Mouse (Mus musculus) central nervous system, embryonic 18 days (tissue): ENCODE data around the gene Sympk. TPM values are rescaled to one million over a fixed set of nuclear protein-coding genes. Genes with fewer than 3 reads are reported as not detected.

Experiments
- polyA plus RNA-seq: library from polyadenylated mRNA; depleted of rRNA; stranded (reverse); fragments of >200 nt; gene quantifications from 2 replicates; pipeline ENCODE4 v1.2.3, GENCODE M21; 2012; rRNA removed

The Sympk gene
- 66.8 and 73.9 TPM in 2 replicates for polyA plus RNA-seq

DNA sequence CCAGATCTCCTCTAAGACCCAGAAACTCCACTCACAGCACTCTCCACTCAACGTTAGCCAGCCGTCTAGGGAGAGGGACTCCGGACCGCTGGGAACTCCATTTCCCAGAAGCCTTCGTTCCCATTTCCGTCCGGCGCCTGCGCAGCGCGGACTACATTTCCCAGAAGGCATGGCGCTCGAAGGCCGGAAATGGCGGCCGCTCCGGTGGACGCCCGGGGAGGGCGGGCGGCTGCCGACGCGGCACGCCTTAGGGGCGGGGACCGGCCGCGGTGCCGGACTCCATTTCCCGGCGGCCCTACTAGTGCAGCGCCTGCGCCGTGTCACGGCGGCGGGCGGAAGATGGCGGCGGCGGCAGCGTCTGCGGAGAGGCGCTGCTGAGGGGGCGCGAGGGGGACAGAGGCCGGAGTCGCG, at the start of gene Sympk:
Sympk (plus strand) TSS at position 282 of the 411 bp plus-strand sequence.

DNA sequence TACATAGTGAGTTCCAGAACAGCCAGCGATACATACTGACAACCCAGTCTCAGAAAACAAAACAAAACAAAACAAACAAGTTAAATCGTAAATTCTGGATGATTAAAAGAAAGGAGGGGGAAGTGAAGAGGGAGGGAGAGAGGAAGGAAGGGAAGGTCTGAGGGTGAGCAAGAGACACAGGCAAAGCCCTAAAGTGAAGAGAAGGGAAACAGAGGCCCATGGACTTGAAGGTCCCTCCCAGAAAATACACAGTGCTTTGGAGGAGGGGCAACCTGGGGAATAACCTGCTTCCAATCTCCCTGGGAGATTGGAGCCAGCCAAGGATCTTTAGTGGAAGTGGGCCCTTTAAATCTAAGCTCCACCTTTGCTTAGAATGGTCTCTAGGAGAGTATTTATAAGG, 37.1 kb upstream of the Sympk start, which contains the start of gene Nanos2:
Nanos2 (plus strand) TSS at position 301 of the 400 bp plus-strand sequence.

DNA sequence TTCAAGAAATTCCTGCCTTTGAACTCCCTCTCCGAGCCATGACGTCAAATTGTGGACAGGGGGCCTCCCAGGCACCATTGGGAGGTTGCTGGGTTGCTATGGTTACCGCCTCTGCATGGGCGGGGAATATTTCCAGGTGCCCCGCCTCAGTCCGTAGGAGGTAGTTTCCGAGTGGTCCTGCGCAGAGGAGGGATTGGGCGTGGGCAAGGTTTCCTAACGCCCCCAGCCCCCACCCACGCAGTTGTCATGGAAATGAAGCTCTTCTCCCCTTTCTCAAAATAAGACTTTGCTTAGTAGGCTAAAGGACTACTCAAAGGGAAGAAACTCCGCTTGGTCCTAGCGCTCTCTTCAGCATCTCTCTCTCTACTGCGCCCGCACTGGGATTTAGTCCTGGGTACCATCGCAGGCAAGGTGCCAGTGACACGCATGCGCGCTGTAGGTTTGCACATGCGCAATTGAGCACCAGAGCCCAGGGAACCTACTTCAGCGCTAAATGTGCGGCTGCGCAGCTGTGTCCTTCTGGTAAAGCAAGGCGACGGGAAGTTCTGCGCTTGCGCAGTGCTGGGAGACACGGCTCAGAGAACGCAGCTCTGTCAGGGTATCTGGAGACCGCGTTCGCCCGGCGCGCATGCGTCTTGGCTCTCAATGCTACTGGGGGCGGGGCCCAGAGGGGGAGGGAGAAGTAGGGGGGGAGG, 33.4 kb upstream of the Sympk start, which contains the start of gene Mypop:
Mypop (plus strand) TSS at position 645 of the 695 bp plus-strand sequence.

DNA sequence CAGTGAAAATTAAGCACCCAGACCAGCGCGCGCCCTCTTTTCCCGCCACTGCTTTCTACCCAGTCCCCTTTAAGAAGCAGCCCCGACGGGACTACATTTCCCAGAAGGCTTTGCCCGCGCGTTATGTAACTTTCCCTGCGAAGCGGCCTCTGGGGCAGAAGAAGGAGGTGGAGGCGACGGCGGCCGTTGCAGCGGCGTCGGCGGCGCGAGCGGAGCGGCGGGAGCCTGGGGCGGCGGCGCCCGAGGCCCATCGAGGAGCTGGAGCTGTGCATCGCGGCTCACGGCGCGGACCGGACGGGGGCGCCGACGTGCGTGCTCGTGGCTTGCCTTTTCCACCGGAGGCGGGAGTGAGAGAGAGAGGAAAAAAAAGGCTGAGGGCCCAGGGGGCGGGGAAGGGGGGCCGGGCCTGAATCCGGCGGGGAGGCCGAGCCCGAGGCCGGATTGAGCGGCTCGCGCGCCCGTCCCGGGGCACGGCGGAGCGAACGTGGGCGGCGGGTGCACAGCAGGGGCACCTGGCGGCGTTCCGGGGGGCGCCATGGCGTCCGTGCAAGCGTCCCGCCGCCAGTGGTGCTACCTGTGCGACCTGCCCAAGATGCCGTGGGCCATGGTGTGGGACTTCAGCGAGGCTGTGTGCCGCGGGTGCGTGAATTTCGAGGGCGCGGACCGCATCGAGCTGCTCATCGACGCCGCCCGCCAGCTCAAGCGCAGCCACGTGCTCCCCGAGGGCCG, 20.1 kb upstream of the Sympk start, which contains the start of gene Irf2bp1:
Irf2bp1 (plus strand) TSS at position 143 of the 729 bp plus-strand sequence.

DNA sequence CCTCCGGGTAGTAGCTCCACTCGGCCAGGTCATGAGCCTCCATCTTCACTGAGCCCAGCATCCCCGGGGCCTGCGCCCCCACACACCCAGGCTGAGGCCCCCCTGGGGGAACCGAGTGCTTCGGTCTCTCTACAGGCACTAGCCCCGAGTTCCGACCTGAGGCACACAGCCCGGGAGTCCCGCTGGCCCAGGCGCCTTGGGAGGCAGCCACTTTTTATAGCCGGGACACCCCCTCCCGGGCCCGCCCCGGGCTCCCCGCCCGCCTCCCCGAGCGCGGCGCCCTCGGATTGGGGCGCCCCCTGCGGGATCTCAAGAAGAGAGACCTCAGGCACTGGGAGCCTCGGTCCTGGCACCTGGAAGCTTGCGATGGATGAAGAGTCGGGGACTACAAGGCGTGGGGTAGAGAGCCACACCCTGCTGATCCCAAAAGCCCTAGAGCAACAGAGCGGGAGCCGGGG, 791 bp upstream of the Sympk start, which contains the start of gene Foxa3:
Foxa3 (minus strand) TSS at position 182 of the 458 bp plus-strand sequence.

DNA sequence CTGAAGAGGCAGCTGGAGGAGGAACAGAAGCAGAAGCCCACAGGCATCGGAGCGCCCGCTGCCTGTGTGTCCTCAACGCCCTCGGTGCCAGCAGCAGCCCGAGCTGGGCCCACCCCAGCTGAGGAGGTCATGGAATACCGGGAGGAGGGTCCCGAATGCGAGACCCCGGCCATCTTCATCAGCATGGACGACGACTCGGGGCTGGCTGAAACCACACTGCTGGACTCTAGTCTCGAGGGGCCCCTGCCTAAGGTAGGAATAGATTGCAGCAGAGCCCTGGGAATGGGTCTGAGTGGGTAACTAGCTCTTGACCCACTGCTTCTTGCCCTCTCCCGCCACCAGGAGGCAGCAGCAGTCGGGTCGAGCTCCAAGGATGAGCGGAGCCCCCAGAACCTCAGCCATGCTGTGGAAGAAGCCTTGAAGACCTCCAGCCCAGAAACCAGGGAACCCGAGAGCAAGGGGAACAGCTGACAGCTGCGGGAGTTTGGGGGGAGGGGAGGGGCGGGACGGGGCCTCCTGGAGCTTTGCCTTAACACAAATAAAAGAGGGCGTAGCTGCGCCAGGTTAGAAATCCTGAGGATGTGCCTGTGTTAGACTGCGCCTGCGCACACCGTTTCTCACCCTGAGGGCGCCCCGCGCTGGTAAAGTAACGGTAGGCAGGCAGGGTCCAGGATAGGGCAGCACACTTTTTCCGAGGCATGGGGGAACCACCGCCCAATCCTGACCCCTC, 30.0 kb downstream of the Sympk start, which contains the start of gene Rsph6a:
Rsph6a (plus strand) TSS at position 644 of the 730 bp plus-strand sequence.

DNA sequence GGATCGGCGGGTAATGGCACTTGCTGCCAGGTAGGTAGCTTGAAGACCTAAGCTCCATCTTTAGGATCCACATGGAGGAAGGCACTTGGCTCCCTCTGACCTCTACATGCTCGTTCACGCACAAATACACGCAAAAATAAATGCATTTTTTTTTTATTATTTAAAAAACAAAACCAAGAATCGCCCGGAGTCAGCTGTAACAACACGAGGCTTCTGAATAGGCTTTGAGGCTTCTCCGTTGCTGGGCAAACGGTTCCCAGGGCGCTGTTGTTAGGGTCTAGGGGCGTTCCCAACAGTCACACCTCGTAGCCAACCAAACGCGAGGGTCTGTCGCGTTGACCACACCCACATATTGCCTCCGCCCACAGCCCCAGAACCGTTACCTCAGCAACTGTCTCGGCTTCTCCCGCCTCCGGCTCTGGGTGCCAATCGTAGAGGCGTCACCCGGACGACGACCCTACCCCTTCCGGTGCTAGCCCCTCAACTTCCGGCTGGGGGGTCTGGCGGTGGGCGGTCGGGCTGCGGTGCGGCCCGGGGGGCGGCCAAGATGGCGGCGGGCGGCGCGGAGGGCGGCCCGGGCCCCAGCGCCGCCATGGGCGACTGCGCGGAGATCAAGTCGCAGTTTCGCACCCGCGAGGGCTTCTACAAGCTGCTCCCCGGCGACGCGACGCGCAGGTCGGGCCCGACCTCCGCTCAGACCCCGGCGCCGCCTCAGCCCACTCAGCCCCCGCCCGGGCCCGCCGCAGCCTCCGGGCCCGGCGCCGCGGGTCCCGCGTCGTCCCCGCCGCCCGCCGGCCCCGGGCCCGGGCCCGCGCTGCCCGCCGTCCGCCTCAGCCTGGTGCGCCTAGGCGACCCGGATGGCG, 51.8 kb downstream of the Sympk start, which contains the start of gene Dmwd:
Dmwd (plus strand) TSS at position 505 of the 863 bp plus-strand sequence.

DNA sequence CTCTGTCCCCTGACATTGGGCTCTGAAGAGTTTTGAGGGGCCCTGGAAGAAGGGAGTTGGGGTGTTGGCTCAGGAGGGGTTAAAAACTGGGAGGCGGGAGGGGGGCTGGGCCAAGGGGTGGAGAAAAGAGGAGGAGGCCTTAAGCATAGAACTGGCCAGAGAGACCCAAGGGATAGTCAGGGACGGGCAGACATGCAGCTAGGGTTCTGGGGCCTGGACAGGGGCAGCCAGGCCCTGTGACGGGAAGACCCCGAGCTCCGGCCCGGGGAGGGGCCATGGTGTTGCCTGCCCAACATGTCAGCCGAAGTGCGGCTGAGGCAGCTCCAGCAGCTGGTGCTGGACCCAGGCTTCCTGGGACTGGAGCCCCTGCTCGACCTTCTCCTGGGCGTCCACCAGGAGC, 59.5 kb downstream of the Sympk start, which contains the start of gene Dmpk:
Dmpk (plus strand) TSS at position 149 of the 400 bp plus-strand sequence.

DNA sequence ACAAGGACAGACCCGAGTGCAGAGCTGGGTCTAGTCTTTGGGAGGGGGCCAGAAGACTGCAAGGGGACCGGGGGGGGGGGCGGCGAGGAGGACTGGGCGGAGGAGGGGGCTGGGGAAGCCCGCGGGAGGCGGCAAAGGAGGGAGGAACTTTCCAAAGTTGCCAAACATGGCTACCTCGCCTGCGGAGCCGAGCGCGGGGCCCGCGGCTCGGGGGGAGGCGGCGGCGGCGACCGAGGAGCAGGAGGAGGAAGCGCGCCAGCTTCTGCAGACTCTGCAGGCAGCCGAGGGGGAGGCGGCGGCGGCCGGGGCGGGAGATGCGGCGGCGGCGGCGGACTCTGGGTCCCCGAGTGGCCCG, 70.3 kb downstream of the Sympk start, which contains the start of gene Six5:
Six5 (plus strand) TSS at position 124 of the 355 bp plus-strand sequence.

Other genes starting within 250 kb of the Sympk start
- gene Psg19, start 225.9 kb upstream of the Sympk start, polyA plus RNA-seq, result 0.05 TPM in 1 of 2 replicates, not detected in the other
- gene Psg17, start 202.8 kb upstream of the Sympk start, polyA plus RNA-seq, result 0.19 and 0.23 TPM in 2 replicates
- gene Mill2, start 184.4 kb upstream of the Sympk start, polyA plus RNA-seq, result 1.3 and 1.4 TPM in 2 replicates
- 26.6 and 31.5 TPM in 2 replicates for gene Pglyrp1, start 153.0 kb upstream of the Sympk start, polyA plus RNA-seq
- 27.0 and 28.3 TPM in 2 replicates for gene Ccdc61, start 114.0 kb upstream of the Sympk start, polyA plus RNA-seq
- gene Nova2, start 98.5 kb upstream of the Sympk start, polyA plus RNA-seq, result 20.2 and 29.7 TPM in 2 replicates
- gene Nanos2, start 37.0 kb upstream of the Sympk start, polyA plus RNA-seq, result 2.3 TPM in 2 replicates
- 14.5 and 16.5 TPM in 2 replicates for gene Mypop, start 33.1 kb upstream of the Sympk start, polyA plus RNA-seq
- gene Irf2bp1, start 20.3 kb upstream of the Sympk start, polyA plus RNA-seq, result 38.3 and 39.8 TPM in 2 replicates
- not detected in 2 replicates for gene Foxa3, start 839 bp upstream of the Sympk start, polyA plus RNA-seq
- gene Rsph6a, start 30.3 kb downstream of the Sympk start, polyA plus RNA-seq, result 0.23 and 0.32 TPM in 2 replicates
- gene Dmwd, start 51.9 kb downstream of the Sympk start, polyA plus RNA-seq, result 168 and 184 TPM in 2 replicates
- 48.3 and 55.8 TPM in 2 replicates for gene Dmpk, start 59.5 kb downstream of the Sympk start, polyA plus RNA-seq
- 6.8 and 9.3 TPM in 2 replicates for gene Six5, start 70.2 kb downstream of the Sympk start, polyA plus RNA-seq
- 14.5 and 14.6 TPM in 2 replicates for gene Gm4969, start 94.0 kb downstream of the Sympk start, polyA plus RNA-seq
- gene Fbxo46, start 95.5 kb downstream of the Sympk start, polyA plus RNA-seq, result 11.2 and 12.5 TPM in 2 replicates
- gene Qpctl, start 124.9 kb downstream of the Sympk start, polyA plus RNA-seq, result 16.8 and 18.3 TPM in 2 replicates
- 151 and 178 TPM in 2 replicates for gene Snrpd2, start 125.3 kb downstream of the Sympk start, polyA plus RNA-seq
- gene Gipr, start 141.8 kb downstream of the Sympk start, polyA plus RNA-seq, result 41.3 and 55.6 TPM in 2 replicates
- gene Eml2, start 152.0 kb downstream of the Sympk start, polyA plus RNA-seq, result 65.5 and 68.9 TPM in 2 replicates
- 6.0 and 6.8 TPM in 2 replicates for gene Gpr4, start 188.2 kb downstream of the Sympk start, polyA plus RNA-seq
- gene Opa3, start 204.0 kb downstream of the Sympk start, polyA plus RNA-seq, result 25.6 and 26.6 TPM in 2 replicates
- gene Vasp, start 247.4 kb downstream of the Sympk start, polyA plus RNA-seq, result 65.0 and 68.3 TPM in 2 replicates